Mouse (Mus musculus): ENCODE data around the gene Ostc. TPM values are rescaled to one million over a fixed set of nuclear protein-coding genes. Genes with fewer than 3 reads are reported as not detected.
A peak's percentile ranks its signal among the peaks of the same experiment; 100 is the strongest.

The Ostc gene
- total RNA-seq, 2 experiments from 2014 or later: 66.7 to 70.3 TPM

DNA sequence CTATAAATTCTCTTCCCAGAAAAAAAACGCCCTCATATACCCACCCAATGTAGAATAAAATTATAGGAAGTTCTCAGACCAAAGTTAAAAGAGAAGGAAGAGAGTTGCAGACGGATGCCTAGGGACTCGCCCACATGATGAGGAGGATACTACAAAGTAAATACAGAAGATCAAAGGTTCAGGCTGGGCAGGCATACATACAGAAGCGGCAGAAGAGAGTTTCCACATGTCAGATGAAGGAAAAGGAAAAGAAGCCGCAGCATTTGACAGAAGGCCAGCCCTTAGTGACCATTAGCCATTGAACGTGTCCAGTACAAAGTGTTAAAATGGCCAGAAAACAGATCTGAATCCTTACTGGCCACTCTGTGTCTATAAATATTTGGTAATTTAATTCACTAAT lies 3.6 kb upstream of the Ostc start:
- DNase-seq: no peak
- intact Hi-C loops (cut with DNase I): loop anchor here (2.0 kb wide), 1 partner anchor 18 kb away; the partner anchor contains the start of gene Rpl34

DNA sequence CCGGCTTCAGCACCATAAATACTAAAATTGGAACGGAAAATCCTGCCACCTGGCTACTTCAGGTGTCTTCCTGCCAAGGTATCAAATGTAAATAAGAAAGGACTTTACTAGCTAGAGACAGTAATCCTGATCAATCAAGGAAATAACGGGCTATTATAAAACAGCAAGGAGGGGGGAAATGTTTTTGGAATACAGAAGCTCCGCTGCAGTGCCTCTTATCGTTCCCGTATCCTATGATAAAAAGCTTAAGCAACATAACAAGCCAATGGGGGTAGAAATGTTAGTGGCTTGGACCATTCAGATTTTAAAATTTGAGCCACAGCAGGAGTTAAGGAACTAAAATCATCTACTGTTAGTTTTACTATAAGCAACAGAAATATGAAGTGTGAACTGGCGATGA lies 859 bp upstream of the Ostc start:
- intact Hi-C loops (cut with DNase I): no loop called here
- no peak for DNase-seq

GRCm38 (mm10) chr3:130708529-130708928 lies 715 bp downstream of the Ostc start:
- intact Hi-C loops (cut with DNase I): loop anchor here (5.0 kb wide), 1 partner anchor 876 kb away; the partner anchor contains the start of gene Gar1
- peak in 1 of 2 experiments; percentile 16 for DNase-seq

DNA sequence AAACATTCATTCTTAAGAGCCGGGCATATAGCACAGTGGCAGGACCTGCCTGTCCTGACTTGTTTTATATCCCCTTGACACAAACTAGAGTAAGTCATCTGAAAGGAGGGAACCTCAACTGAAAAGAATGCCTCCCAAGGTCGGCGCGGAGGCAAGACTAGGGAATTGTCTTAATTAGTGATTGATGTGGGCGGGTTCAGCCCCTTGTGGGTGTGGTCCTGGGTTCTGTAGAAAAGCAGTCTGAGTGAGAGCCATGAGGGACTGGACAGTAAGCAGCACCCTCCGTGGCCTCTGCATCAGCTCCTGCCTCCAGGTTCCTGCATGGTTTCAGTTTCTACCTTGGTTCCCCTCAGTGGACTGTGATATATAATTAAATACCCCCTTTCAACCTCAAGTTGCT lies 7.0 kb downstream of the Ostc start:
- no peak for DNase-seq
- intact Hi-C loops (cut with DNase I): no loop called here

- DNase-seq: no peak
- intact Hi-C loops (cut with DNase I): loop anchor here (10.0 kb wide), 1 partner anchor 793 kb away; the partner anchor contains the start of gene Casp6
Observed at GRCm38 (mm10) chr3:130697622-130698021, 11.6 kb downstream of the Ostc start.

- intact Hi-C loops (cut with DNase I): loop anchor here (5.0 to 10.0 kb wide), 4 partner anchors 87 to 790 kb away; partner anchors contain the start of gene Casp6
- no peak for DNase-seq
Observed at GRCm38 (mm10) chr3:130694705-130695104, 14.5 kb downstream of the Ostc start.

DNA sequence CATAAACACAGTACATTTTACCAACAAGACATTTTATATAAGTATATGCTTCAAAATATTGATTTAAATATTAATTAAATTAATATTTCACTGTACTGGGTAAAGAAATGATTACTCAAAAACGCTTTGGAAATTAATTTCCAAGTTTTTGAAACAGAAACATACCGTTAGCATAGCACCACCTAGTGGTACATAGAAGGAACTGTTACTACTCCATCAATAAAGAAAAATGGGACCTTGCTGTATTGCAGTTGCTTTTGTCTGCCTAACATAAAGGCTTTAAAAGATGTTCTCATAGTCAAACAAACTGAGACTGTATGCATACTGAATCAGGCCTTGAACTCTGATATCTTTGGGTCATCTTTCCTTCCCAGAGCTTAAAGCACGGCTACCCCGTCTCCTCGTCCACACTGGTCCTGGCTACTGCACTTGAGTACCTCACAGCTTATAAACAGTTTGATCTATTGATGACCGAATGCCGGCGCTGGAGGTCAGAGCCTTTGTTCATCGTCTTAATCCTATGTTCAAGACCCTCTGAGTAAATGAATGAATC lies 15.1 kb downstream of the Ostc start:
- DNase-seq: no peak
- intact Hi-C loops (cut with DNase I): loop anchor here (5.0 to 10.0 kb wide), 4 partner anchors 87 to 789 kb away; partner anchors contain the start of gene Casp6

DNA sequence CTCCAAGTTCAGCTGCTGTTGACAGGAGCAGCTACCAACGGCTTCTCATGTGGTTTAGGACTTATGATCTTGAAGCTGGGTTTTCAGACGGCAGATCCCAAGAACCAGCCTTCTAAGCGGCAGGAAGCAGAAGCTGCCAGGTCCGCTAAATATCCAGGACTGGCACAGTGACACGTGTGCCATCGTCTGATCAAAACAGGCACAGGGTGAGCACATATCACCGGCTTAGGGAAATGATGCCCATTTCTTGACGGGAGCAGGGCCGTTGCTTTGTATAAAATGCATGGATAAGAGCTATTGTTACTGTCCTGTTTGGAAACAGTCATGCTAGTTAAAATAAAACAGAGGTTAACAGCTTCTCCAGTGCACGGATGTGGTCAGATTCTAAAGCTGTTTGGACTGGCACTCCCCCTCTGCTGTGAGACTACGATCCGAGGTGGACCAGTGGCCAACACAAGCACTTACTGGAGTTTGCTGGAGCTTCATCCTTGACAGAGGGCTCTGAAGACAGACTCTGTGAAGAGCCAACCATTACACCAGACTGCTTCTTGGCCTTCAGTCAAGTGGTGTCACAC lies 17.6 kb downstream of the Ostc start:
- no peak for DNase-seq
- intact Hi-C loops (cut with DNase I): loop anchor here (5.0 to 10.0 kb wide), 4 partner anchors 84 to 787 kb away; partner anchors contain the start of gene Casp6

GRCm38 (mm10) chr3:130690834-130691595 lies 18.2 kb downstream of the Ostc start:
- intact Hi-C loops (cut with DNase I): loop anchor here (1.0 to 10.0 kb wide), 5 partner anchors 84 to 786 kb away; partner anchors contain the start of gene Casp6
- DNase-seq: peak; percentile 72 to 73

DNA sequence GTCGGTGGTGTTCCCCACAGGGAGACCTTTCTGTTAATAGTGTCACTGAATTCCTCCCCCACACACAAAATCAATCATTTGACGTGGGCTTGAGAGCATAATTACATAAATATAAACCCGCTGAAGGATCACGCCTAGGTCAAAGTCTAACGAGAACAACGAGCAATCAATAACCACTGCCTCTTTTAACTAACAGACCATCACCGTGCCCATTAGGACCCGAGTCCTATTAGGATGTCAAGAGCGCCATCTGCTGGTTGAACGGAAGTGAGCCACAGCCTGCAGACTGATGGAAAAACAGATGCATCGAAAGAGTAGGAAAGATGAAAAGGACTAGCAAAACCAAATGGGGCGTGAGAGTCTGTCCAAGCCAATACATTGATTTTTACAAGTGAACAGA lies 19.6 kb downstream of the Ostc start:
- DNase-seq: peak; percentile 73 to 85
- intact Hi-C loops (cut with DNase I): loop anchor here (1.0 to 10.0 kb wide), 5 partner anchors 82 to 785 kb away; partner anchors contain the start of gene Casp6

DNA sequence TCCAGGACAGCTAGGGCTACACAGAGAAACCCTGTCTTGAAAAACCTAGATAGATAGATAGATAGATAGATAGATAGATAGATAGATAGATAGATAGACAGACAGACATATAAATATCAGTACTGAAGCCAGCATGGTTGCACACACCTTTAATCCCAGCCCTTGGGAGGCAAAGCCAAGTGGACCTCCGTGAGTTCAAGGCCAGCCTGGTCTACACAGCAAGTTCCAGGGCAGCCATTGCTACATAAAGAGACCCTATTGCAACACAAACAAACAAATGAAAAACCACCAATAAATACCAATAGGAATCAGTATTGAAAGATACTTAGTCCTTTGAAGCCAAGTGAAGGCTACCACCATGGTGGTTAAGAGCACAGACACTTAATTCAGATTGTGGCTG lies 22.2 kb downstream of the Ostc start:
- intact Hi-C loops (cut with DNase I): no loop called here

DNA sequence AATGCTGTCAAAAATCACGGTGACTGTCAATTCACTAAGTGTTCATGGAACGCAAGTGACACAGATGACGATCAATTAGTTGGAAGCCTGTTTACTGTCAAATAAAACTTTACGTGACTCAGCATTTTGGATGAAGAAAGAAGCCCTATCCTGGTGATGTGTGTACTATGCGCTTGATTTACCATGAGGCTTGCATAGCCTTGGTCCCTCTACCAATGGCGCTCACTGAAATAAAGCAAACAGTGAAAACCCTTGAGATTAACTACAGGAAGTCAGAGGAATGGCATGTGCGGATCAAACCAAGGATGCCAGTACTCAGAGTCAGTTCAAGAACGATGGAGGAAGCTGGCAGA lies 24.3 kb downstream of the Ostc start:
- intact Hi-C loops (cut with DNase I): no loop called here
- no peak for DNase-seq

More for the DNA sequence above, 22.2 kb downstream of the Ostc start:
- no peak for DNase-seq

DNA sequence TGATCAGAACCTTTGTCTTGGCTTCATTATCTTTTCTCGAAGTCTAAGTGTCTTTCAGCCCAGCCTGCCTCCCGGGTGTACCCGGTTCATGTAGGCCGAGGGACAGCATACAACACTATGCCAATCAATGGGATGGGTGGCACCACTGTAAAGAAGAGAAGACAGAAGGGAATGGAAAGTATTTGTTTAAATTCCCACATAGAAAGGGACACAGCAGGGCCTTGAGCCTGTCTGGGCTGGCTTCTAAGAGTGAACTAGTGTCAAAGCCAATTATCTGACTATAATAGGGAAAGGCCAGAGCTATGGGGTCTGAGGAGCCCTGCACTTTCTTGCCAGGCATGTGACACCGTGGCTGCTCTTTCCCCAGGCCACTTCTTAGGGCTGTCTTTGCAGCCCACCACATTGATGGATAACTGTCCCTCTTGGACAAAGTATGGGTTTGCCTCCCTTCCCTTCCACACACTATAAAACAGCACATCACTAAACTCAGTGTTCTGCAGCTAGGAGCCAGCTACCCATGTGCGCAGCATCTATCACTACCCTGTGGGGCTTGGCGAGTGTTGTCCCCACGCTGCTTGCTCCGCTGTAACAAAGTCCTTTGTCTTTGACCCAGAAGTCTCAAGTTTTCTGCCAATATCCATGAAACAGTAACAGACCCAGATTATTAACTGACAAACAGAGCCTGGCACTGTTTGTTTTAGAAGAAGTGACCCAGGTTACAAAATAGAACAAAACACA lies 24.8 kb downstream of the Ostc start:
- intact Hi-C loops (cut with DNase I): no loop called here
- DNase-seq: no peak

DNA sequence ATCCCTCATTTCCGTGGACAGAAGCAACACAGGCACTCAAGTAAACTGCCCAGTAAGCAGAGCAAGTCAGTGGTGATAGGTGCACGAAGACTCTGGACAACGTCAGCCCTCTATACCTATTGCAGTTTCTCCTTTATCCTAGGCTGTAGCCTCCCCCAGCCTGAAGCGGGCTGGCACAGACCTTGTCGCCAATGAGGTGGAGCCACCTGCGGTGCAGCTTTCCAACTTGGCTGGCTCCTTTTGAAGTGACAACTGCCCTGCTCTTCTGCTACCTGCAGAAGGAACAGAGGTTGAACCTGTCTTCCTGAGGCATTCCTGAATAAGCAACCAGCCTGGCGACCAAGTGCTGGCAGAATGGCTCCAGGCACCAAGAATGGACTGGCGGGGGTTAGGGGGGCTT lies 25.4 kb downstream of the Ostc start:
- intact Hi-C loops (cut with DNase I): no loop called here

DNA sequence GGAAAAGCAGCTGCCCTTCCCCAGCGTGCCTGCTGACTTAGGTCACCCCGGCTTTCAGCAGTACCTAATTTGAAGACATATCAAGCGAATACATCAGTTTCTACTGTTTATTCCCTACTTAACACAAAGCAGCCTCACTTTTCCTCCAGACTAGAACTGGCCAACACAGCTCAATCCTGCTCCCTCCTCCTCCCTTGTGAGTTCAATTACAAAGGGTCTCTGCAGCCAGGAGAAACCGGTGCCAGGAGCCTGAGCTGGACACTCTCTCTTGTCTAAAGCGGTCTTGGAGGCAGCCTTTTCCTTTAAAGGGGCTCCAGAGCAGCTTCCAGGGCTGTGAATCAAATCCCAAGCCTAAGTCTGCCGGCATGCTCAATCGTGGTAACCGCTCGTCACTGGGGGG lies 27.1 kb downstream of the Ostc start:
- peak in 1 of 2 experiments; percentile 27 for DNase-seq
- intact Hi-C loops (cut with DNase I): no loop called here

More for the DNA sequence above, 25.4 kb downstream of the Ostc start:
- DNase-seq: no peak

DNA sequence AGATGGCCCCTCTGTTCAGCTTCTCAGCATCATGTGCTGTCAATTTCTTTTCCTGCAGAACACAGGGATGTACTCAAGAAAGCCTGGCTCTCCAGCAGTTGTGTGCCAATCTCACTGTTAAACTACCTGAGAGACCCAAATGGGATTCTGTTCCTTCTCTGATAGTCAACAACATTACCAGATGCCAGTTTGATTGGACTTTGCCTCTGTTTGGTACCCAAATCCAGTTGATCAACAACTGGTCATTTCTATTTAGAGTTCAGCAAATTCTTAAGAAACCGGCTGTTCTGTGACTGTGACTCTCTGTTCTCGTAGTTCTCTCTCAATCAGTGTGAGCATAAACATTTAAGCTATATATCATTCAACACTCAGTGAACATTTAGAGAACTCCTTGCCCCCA lies 28.0 kb downstream of the Ostc start:
- intact Hi-C loops (cut with DNase I): no loop called here
- no peak for DNase-seq

GRCm38 (mm10) chr3:130677671-130678460 lies 31.4 kb downstream of the Ostc start:
- no peak for DNase-seq
- intact Hi-C loops (cut with DNase I): no loop called here

- DNase-seq: no peak
- intact Hi-C loops (cut with DNase I): no loop called here
Observed at GRCm38 (mm10) chr3:130671291-130671690, 38.0 kb downstream of the Ostc start.

- intact Hi-C loops (cut with DNase I): no loop called here
- no peak for DNase-seq
Observed at GRCm38 (mm10) chr3:130662496-130662895, 46.7 kb downstream of the Ostc start.

GRCm38 (mm10) chr3:130660619-130661018 lies 48.6 kb downstream of the Ostc start:
- intact Hi-C loops (cut with DNase I): no loop called here
- no peak for DNase-seq

Data from heart, postnatal 10 days (tissue).